Mouse (Mus musculus): ENCODE results near the gene Pou2af1. TPM values are rescaled to one million over a fixed set of nuclear protein-coding genes. Genes with fewer than 3 reads are reported as not detected.

Pou2af1 gene
- polyA plus RNA-seq, 1 experiment from 2014 or later = 0.10 TPM

GRCm38 (mm10) chr9:51178297-51178696, 35.2 kb upstream of the Pou2af1 start:
- H3K27ac ChIP-seq (ENCODE audit: low read length) = no peak overlapping the region
- no peak overlapping the region for H3K4me3 ChIP-seq (ENCODE audit: low read length)
- no peak overlapping the region for H3K4me2 ChIP-seq (ENCODE audit: low read depth, low read length)
- ATAC-seq = no peak
- no peaks in the 10 kb centered on the region for H3K27me3 ChIP-seq (replicated peaks; ENCODE audit: control insufficient read depth, insufficient read depth, low read length)
- no peaks in the 10 kb centered on the region for H3K4me1 ChIP-seq (ENCODE audit: control insufficient read depth, insufficient read depth, low read length)
- H3K9ac ChIP-seq (ENCODE audit: low read depth, low read length) = no peak overlapping the region
- no peaks in the 10 kb centered on the region for H3K36me3 ChIP-seq (ENCODE audit: control insufficient read depth, insufficient read depth, low read length)
- 89% methylated on average over 1 of the region's 1 CpGs for WGBS
- H3K9me3 ChIP-seq (ENCODE audit: control insufficient read depth, low read length) = no peaks in the 10 kb centered on the region

GRCm38 (mm10) chr9:51180621-51181020, 32.9 kb upstream of the Pou2af1 start:
- Histone ChIP-seq H3K27ac (ENCODE audit: low read length) (no peak overlapping the region), H3K4me2 (ENCODE audit: low read depth, low read length) (no peak overlapping the region), H3K9ac (ENCODE audit: low read depth, low read length) (no peak overlapping the region), H3K4me3 (ENCODE audit: low read length) (no peak overlapping the region), H3K36me3 (ENCODE audit: control insufficient read depth, insufficient read depth, low read length) (no peaks in the 10 kb centered on the region), H3K9me3 (ENCODE audit: control insufficient read depth, low read length) (no peaks in the 10 kb centered on the region), H3K27me3 (replicated peaks; ENCODE audit: control insufficient read depth, insufficient read depth, low read length) (no peaks in the 10 kb centered on the region), H3K4me1 (ENCODE audit: control insufficient read depth, insufficient read depth, low read length) (no peaks in the 10 kb centered on the region)
- WGBS = 74% methylated on average over 5 of the region's 5 CpGs
- ATAC-seq = no peak

GRCm38 (mm10) chr9:51182716-51183710, 30.5 kb upstream of the Pou2af1 start:
- H3K4me2 ChIP-seq (ENCODE audit: low read depth, low read length) = no peak overlapping the region
- H3K36me3 ChIP-seq (ENCODE audit: control insufficient read depth, insufficient read depth, low read length) = no peaks in the 10 kb centered on the region
- no peak for ATAC-seq
- H3K4me1 ChIP-seq (ENCODE audit: control insufficient read depth, insufficient read depth, low read length) = no peaks in the 10 kb centered on the region
- no peaks in the 10 kb centered on the region for H3K27me3 ChIP-seq (replicated peaks; ENCODE audit: control insufficient read depth, insufficient read depth, low read length)
- no peak overlapping the region for H3K9ac ChIP-seq (ENCODE audit: low read depth, low read length)
- whole genome bisulfite sequencing = 69% methylated on average over 15 of the region's 15 CpGs
- no peak overlapping the region for H3K27ac ChIP-seq (ENCODE audit: low read length)
- H3K4me3 ChIP-seq (ENCODE audit: low read length) = no peak overlapping the region
- H3K9me3 ChIP-seq (ENCODE audit: control insufficient read depth, low read length) = no peaks in the 10 kb centered on the region

- Histone ChIP-seq H3K27me3 (replicated peaks; ENCODE audit: control insufficient read depth, insufficient read depth, low read length) (no peaks in the 10 kb centered on the region), H3K4me1 (ENCODE audit: control insufficient read depth, insufficient read depth, low read length) (no peaks in the 10 kb centered on the region), H3K9ac (ENCODE audit: low read depth, low read length) (no peak overlapping the region), H3K9me3 (ENCODE audit: control insufficient read depth, low read length) (no peaks in the 10 kb centered on the region), H3K4me3 (ENCODE audit: low read length) (no peak overlapping the region), H3K4me2 (ENCODE audit: low read depth, low read length) (no peak overlapping the region), H3K36me3 (ENCODE audit: control insufficient read depth, insufficient read depth, low read length) (no peaks in the 10 kb centered on the region), H3K27ac (ENCODE audit: low read length) (no peak overlapping the region)
- 70% methylated on average over 4 of the region's 4 CpGs for WGBS
- no peak for ATAC-seq
These were observed 28.1 kb upstream of the Pou2af1 start for GRCm38 (mm10) chr9:51185386-51185785.

GRCm38 (mm10) chr9:51185871-51186270, 27.6 kb upstream of the Pou2af1 start:
- Histone ChIP-seq H3K4me2 (ENCODE audit: low read depth, low read length) (no peak overlapping the region), H3K36me3 (ENCODE audit: control insufficient read depth, insufficient read depth, low read length) (no peaks in the 10 kb centered on the region), H3K4me3 (ENCODE audit: low read length) (no peak overlapping the region), H3K9ac (ENCODE audit: low read depth, low read length) (no peak overlapping the region), H3K9me3 (ENCODE audit: control insufficient read depth, low read length) (no peaks in the 10 kb centered on the region), H3K4me1 (ENCODE audit: control insufficient read depth, insufficient read depth, low read length) (no peaks in the 10 kb centered on the region), H3K27ac (ENCODE audit: low read length) (no peak overlapping the region), H3K27me3 (replicated peaks; ENCODE audit: control insufficient read depth, insufficient read depth, low read length) (no peaks in the 10 kb centered on the region)
- no peak for ATAC-seq
- 83% methylated on average over 5 of the region's 5 CpGs for WGBS

GRCm38 (mm10) chr9:51190655-51191054, 22.9 kb upstream of the Pou2af1 start:
- Histone ChIP-seq H3K27ac (ENCODE audit: low read length) (no peak overlapping the region), H3K4me3 (ENCODE audit: low read length) (no peak overlapping the region), H3K4me2 (ENCODE audit: low read depth, low read length) (no peak overlapping the region), H3K9me3 (ENCODE audit: control insufficient read depth, low read length) (no peaks in the 10 kb centered on the region), H3K36me3 (ENCODE audit: control insufficient read depth, insufficient read depth, low read length) (no peaks in the 10 kb centered on the region), H3K9ac (ENCODE audit: low read depth, low read length) (no peak overlapping the region), H3K4me1 (ENCODE audit: control insufficient read depth, insufficient read depth, low read length) (no peaks in the 10 kb centered on the region), H3K27me3 (replicated peaks; ENCODE audit: control insufficient read depth, insufficient read depth, low read length) (no peaks in the 10 kb centered on the region)
- ATAC-seq = no peak
- WGBS = 87% methylated on average over 3 of the region's 3 CpGs

GRCm38 (mm10) chr9:51194790-51195189, 18.7 kb upstream of the Pou2af1 start:
- H3K4me1 ChIP-seq (ENCODE audit: control insufficient read depth, insufficient read depth, low read length) = no peaks in the 10 kb centered on the region
- H3K36me3 ChIP-seq (ENCODE audit: control insufficient read depth, insufficient read depth, low read length) = no peaks in the 10 kb centered on the region
- no peaks in the 10 kb centered on the region for H3K27me3 ChIP-seq (replicated peaks; ENCODE audit: control insufficient read depth, insufficient read depth, low read length)
- no peak overlapping the region for H3K9ac ChIP-seq (ENCODE audit: low read depth, low read length)
- no peak overlapping the region for H3K4me2 ChIP-seq (ENCODE audit: low read depth, low read length)
- H3K9me3 ChIP-seq (ENCODE audit: control insufficient read depth, low read length) = no peaks in the 10 kb centered on the region
- no peak overlapping the region for H3K4me3 ChIP-seq (ENCODE audit: low read length)
- 80% methylated on average over 4 of the region's 4 CpGs for WGBS
- H3K27ac ChIP-seq (ENCODE audit: low read length) = no peak overlapping the region
- ATAC-seq = no peak

GRCm38 (mm10) chr9:51208974-51209332, 4.6 kb upstream of the Pou2af1 start:
- H3K27ac ChIP-seq (ENCODE audit: low read length) = no peak overlapping the region
- H3K4me3 ChIP-seq (ENCODE audit: low read length) = no peak overlapping the region
- no peaks in the 10 kb centered on the region for H3K4me1 ChIP-seq (ENCODE audit: control insufficient read depth, insufficient read depth, low read length)
- no peak overlapping the region for H3K9ac ChIP-seq (ENCODE audit: low read depth, low read length)
- ATAC-seq = no peak
- H3K9me3 ChIP-seq (ENCODE audit: control insufficient read depth, low read length) = no peaks in the 10 kb centered on the region
- no peaks in the 10 kb centered on the region for H3K36me3 ChIP-seq (ENCODE audit: control insufficient read depth, insufficient read depth, low read length)
- no peak overlapping the region for H3K4me2 ChIP-seq (ENCODE audit: low read depth, low read length)
- no peaks in the 10 kb centered on the region for H3K27me3 ChIP-seq (replicated peaks; ENCODE audit: control insufficient read depth, insufficient read depth, low read length)
- WGBS = 90% methylated on average over 2 of the region's 2 CpGs

- H3K27me3 ChIP-seq (replicated peaks; ENCODE audit: control insufficient read depth, insufficient read depth, low read length) = no peaks in the 10 kb centered on the region
- 60% methylated on average over 6 of the region's 6 CpGs for WGBS
- H3K36me3 ChIP-seq (ENCODE audit: control insufficient read depth, insufficient read depth, low read length) = no peaks in the 10 kb centered on the region
- no peaks in the 10 kb centered on the region for H3K4me1 ChIP-seq (ENCODE audit: control insufficient read depth, insufficient read depth, low read length)
- no peak overlapping the region for H3K27ac ChIP-seq (ENCODE audit: low read length)
- ATAC-seq = no peak
- no peak overlapping the region for H3K4me2 ChIP-seq (ENCODE audit: low read depth, low read length)
- no peak overlapping the region for H3K4me3 ChIP-seq (ENCODE audit: low read length)
- H3K9me3 ChIP-seq (ENCODE audit: control insufficient read depth, low read length) = no peaks in the 10 kb centered on the region
- H3K9ac ChIP-seq (ENCODE audit: low read depth, low read length) = no peak overlapping the region
These were observed 2.3 kb upstream of the Pou2af1 start for GRCm38 (mm10) chr9:51211191-51211590.
